Mouse (Mus musculus): ENCODE measurements around the gene Six2.

Gene Six2

GRCm38 (mm10) chr17:85664202-85664601, 23.9 kb downstream of the Six2 start:
- DNase-seq (ENCODE audit: low read depth, low spot score), result no peak

GRCm38 (mm10) chr17:85661521-85661920, 26.6 kb downstream of the Six2 start:
- no peak for DNase-seq (ENCODE audit: low read depth, low spot score)

GRCm38 (mm10) chr17:85660016-85660415, 28.1 kb downstream of the Six2 start:
- DNase-seq (ENCODE audit: low read depth, low spot score), result no peak

GRCm38 (mm10) chr17:85645718-85646665, 42.1 kb downstream of the Six2 start:
- no peak for DNase-seq (ENCODE audit: low read depth, low spot score)

- no peak for DNase-seq (ENCODE audit: low read depth, low spot score)
Observed at GRCm38 (mm10) chr17:85645312-85645711, 42.8 kb downstream of the Six2 start.

- no peak for DNase-seq (ENCODE audit: low read depth, low spot score)
Observed at GRCm38 (mm10) chr17:85637876-85638275, 50.2 kb downstream of the Six2 start.

Measured in WW6 (cell line).